Mouse (Mus musculus) gastrocnemius, postnatal 14 days (tissue): Measurements from ENCODE around the gene Bud23. TPM values are rescaled to one million over a fixed set of nuclear protein-coding genes. Genes with fewer than 3 reads are reported as not detected.
"Not testable (repeated sequence)": the region's sequence is repeated elsewhere in the genome, so short reads cannot be mapped to it uniquely, and the experiment has no call there.

Source experiments
- DNase-seq: peaks from one replicate; pipeline ENCODE4 v3.0.0; 2021; ENCODE audit warnings: mixed read lengths
- intact Hi-C: fragments of 180-260 bp; cut with DNase I; formaldehyde crosslinking; loops from one replicate; pipeline ENCODE4 v1.15.1; 2025; ENCODE audit warnings: low total_unique reads
- long read RNA-seq, 2 experiments: library from polyadenylated mRNA; stranded (forward); transcript quantifications; one replicate each; pipeline ENCODE4 v2.0.0; 2021
- total RNA-seq, 2 experiments: library from RNA; stranded (reverse); gene quantifications; 2 replicates each; pipeline ENCODE4 v1.2.3; 2021

The Bud23 gene
- 10 to 100 TPM; 24.7 to 33.0 TPM for total RNA-seq
- long read RNA-seq, experiment 1, partial matches to known transcripts = 32 of 35 reads
- long read RNA-seq, experiment 1, other reads (novel, unspliced or antisense) = 3 of 35 reads
- long read RNA-seq, experiment 2, partial matches to known transcripts = 45 of 50 reads
- long read RNA-seq, experiment 2, other reads (novel, unspliced or antisense) = 5 of 50 reads

DNA sequence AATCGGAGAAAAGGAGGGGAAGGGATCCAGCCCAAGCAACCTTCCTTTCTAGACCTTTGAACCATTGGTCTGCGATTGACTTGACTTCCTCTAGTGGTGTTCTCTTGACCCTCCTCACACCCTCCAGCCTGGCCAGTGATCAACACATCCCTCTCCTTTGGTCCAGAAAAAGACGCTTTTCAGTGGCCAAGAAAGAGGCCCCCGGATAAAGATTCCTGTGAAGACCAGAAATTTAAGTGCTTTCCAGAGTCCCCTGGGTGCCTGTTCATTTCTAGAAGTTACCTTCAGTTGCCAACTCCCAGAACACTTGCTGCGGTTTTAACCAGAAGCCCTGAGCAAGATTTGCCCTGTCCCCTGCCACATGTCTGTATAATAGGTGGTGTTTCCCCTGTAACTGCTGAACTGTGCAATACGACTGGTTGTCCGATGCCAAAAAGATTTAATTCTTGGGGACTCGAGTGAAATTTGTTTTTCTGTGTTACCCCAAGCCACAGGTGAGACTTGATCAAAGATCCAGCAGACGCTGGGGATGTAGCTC lies at the start of gene Bud23:
TSS of gene Bud23 (minus strand) at position 51 of the 538 bp plus-strand sequence.
- intact Hi-C loops, DNase-seq: not testable (repeated sequence)

DNA sequence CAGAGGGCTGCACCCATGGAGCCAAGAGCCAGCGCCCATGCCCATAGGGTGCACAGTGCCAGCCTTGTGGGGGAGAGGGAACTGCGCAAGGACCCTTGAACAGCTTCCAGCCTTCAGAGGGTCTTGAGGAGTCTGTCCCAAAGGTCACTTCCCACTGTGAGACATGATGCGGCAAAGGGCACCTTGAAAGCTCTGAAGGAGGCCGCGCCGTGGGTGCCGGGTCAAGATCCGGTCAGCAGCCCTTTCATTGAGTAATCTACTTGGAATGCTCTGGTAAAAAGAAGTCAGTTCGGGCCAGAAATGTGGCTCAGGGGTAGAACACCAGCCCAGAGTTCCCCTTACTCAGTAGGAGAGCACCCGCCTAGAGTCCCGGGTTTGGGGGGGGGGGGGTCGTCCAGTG lies 49.0 kb upstream of the Bud23 start:
- intact Hi-C loops = loop anchor here (10.0 kb wide), 1 partner anchor 171 kb away; no protein-coding TSS in a partner anchor
- no peak for DNase-seq

- DNase-seq = no peak
- intact Hi-C loops = loop anchor here (10.0 kb wide), 1 partner anchor 175 kb away; no protein-coding TSS in a partner anchor
Measured at GRCm38 (mm10) chr5:135109976-135110375, 45.2 kb upstream of the Bud23 start.

GRCm38 (mm10) chr5:135109426-135109825 lies 44.7 kb upstream of the Bud23 start:
- intact Hi-C loops = no loop called here
- no peak for DNase-seq

GRCm38 (mm10) chr5:135109017-135109416 lies 44.3 kb upstream of the Bud23 start:
- intact Hi-C loops = no loop called here
- no peak for DNase-seq

- intact Hi-C loops = no loop called here
- peak; percentile 86 for DNase-seq
Measured at GRCm38 (mm10) chr5:135107521-135108501, 43.1 kb upstream of the Bud23 start.

GRCm38 (mm10) chr5:135106758-135107256 lies 42.0 kb upstream of the Bud23 start:
- intact Hi-C loops = no loop called here
- peak; percentile 85 for DNase-seq

DNA sequence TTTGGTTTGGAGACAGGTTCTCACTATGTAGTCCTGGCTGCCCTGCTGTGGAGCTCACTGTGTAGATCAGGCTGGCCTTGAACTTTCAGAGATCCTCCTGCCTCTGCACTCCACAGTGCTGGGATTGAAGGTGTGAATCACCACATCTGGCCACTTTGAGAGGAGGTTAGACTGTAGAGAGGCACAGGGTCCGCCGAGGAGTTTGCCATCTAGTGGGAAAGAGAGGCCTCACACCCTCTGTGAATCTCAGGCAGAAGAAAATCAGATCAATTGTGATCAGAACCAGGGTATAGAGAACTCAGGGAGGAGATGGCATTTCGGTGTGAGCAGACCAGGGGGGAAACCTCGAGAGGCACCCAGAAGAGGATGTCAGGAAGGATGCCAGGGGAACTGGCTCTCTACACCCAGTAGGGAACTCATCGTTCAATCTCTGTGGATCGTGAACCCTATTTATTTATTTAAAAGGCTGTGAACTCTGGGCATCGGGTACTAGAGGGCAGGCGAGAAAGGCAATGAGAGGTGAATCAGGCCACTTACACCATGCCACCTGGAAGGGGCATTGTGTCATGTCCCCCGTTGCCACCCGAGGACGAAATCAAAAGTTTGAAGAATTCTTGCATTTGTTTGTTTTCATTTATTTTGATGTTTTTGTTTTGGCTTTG lies 39.4 kb upstream of the Bud23 start:
- no peak for DNase-seq

DNA sequence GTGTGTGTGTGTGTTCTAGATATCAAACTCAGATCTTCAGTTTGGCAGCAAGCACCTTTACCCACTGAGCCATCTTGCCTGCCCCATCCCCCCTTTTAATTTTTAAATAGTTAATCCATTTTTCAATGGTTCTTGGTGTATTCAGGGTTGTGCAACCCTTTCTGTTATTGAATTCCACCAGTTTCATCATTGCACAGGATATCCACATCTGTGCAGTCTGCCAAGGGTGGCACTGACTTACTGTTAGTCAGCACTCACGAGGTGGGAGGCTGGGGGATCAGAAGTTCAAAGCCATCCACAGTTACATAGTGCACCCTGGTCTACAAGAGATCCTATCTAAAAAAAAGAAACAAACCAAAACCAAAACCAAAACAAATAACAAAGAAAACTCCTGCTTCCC lies 36.2 kb upstream of the Bud23 start:
- DNase-seq = no peak
- intact Hi-C loops = no loop called here

More for the DNA sequence above, 39.4 kb upstream of the Bud23 start:
- intact Hi-C loops = no loop called here

- no peak for DNase-seq
Measured at GRCm38 (mm10) chr5:135089653-135090052, 24.9 kb upstream of the Bud23 start, which contains the start of gene Mlxipl. Mlxipl (plus strand) TSS chr5:135089890.

GRCm38 (mm10) chr5:135086871-135087270 lies 22.1 kb upstream of the Bud23 start:
- intact Hi-C loops = no loop called here
- no peak for DNase-seq

More at GRCm38 (mm10) chr5:135089653-135090052, 24.9 kb upstream of the Bud23 start, which contains the start of gene Mlxipl:
- intact Hi-C loops = no loop called here

GRCm38 (mm10) chr5:135080539-135080938 lies 15.8 kb upstream of the Bud23 start:
- no peak for DNase-seq
- intact Hi-C loops = no loop called here

DNA sequence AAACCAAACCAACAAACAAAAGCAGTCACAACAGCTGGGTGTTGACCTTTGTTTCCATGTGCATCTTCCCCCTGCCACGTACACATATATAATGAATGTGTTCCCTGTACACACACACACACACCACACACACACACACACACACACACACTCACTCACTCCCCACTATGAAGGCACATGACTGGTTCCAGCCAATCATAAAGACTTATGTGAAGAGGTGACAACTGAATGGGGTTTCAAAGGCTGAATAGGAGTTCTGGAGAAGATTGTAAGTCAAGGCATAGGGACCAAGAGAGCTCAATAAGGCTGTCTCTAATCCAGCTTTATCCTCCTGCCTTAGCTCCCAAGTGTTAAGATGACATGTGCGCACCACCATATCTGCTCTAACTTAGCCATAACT lies 14.8 kb upstream of the Bud23 start:
- DNase-seq = no peak
- intact Hi-C loops = loop anchor here (10.0 kb wide), 1 partner anchor 65 kb away; no protein-coding TSS in a partner anchor

GRCm38 (mm10) chr5:135078482-135078810 lies 13.7 kb upstream of the Bud23 start:
- peak; percentile 18 for DNase-seq
- intact Hi-C loops = loop anchor here (10.0 kb wide), 1 partner anchor 64 kb away; no protein-coding TSS in a partner anchor

- intact Hi-C loops = loop anchor here (10.0 kb wide), 1 partner anchor 63 kb away; no protein-coding TSS in a partner anchor
- DNase-seq = peak; percentile 93
Measured at GRCm38 (mm10) chr5:135077564-135078481, 13.1 kb upstream of the Bud23 start, which contains the start of gene Vps37d. Vps37d (minus strand) TSS chr5:135078266.

DNA sequence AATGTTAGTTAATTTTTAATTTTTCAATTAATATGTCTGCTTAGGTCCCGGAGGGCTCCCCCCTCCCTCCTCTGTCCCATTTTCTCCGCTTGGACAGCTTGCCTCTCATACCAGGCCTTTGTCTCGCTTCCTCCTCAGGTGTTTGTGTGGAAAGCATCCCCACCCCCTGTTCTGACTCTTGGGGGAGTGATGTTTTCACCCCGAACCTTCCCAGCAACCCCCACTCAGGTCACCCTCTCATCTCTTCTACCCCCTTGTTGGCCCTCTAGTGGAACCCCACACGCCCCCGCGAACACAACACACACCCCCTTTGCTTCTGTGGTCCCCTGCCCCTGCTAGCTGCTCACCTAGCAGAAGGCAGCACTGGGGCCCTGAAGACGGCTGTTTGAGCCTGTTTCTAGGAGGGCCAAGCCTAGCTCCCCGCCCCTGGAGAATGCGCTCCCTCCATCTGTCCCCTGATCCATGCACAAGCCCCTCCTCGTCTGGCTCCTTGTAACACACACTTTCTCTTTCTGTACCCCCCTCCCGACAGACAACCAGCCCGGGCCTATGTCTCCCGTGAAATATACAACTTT lies 12.3 kb upstream of the Bud23 start:
- intact Hi-C loops = loop anchor here (10.0 kb wide), 1 partner anchor 62 kb away; no protein-coding TSS in a partner anchor
- DNase-seq = peak; percentile 21

- intact Hi-C loops = loop anchor here (10.0 kb wide), 1 partner anchor 62 kb away; no protein-coding TSS in a partner anchor
- no peak for DNase-seq
Measured at GRCm38 (mm10) chr5:135076368-135076767, 11.6 kb upstream of the Bud23 start.

DNA sequence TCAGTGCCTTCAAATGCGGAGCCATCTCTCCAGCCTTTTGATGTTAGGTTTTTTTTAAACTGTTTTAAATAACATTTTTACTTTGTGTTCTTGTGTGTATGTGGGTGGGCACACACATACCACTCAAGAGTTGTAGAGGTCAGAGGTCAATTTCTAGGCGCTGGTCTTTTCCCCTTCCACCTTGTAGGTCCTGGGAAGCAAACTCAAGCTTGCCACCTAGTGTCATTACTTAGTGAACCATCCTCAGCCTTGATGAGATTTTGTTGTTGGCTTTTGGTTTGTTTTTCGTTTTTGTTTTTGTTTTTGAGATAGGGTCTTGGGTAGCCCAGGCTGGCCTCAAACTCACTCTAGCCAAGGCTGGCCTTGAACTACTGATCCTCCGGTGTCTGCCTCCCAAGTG lies 10.9 kb upstream of the Bud23 start:
- intact Hi-C loops = loop anchor here (10.0 kb wide), 1 partner anchor 61 kb away; no protein-coding TSS in a partner anchor
- DNase-seq = no peak
